23 mouse cellular contexts compared by ENCODE assay signal in the genomic region with DNA sequence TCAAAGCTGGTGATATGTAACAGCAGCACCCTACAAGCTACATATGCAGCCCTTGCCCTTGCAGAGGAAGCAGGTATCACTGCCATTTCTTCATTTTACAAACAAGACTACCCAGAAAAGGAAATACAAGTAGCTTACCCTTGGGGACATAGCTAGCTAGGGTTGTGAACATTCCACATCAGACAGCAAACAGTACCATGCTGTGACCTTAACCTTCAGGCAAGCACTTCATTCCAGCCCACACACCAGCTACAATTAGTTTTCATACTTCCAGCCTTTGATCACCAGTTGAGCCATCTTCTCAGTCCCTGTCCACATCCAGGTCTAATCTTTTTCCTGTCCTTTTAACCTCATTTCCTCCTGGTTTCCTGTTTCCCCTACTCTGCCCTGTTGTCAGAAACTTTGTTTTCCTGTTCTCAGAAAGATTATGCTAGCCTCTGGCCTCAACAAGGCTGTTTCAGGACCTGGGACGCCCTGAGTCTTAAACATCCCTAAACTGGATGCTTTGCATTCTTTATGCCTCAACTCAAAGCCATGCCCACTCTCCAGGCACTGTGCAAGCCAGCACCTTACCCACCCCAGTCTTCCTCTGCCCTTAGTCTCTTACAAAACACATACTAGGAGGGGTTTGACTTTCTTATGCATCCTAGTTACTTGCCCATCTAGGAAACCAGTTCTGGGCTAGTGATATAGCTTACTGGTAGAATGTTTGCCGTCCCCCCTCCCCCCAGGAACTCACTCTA. TPM values are rescaled to one million over a fixed set of nuclear protein-coding genes. Genes with fewer than 3 reads are reported as not detected.
DNase-seq lines count a peak whose midpoint lies in the region; ATAC-seq and TF ChIP-seq lines count a peak whose summit lies in the region.
"Had no signal": no experiment of that assay in that cellular context is flagged by ENCODE, and none has a peak within 500 bp of the region (broad histone marks: within the 10 kb centered on the region; RNA-seq: fewer than 3 reads in every experiment).

No protein-coding gene starts in this region.

- H3K4me2 ChIP-seq in kidney, embryonic 16.5 days (replicated peaks; ENCODE audit: low read depth, low read length), result no peak overlapping the region
- H3K4me2 ChIP-seq in kidney, embryonic 14.5 days (replicated peaks; ENCODE audit: low read depth, low read length), result no peak overlapping the region
- H3K4me2 ChIP-seq: embryonic facial prominence, embryonic 15.5 days; midbrain, embryonic 15.5 days; neural tube, embryonic 15.5 days had no signal

- no peak for TF ChIP-seq POLR2A in heart, adult 2 months (IDR thresholded peaks at IDR 0.05; ENCODE audit: insufficient read depth, low read depth, low read length)

- H3K27ac ChIP-seq in heart, adult 2 months, result 0 out of 2 replicates have a peak overlapping the region, but pooled peaks have one; percentile 4
- no peak overlapping the region for H3K27ac ChIP-seq in kidney, embryonic 16.5 days (ENCODE audit: low read length)
- no peak overlapping the region for H3K27ac ChIP-seq in kidney, embryonic 14.5 days (ENCODE audit: low read depth, low read length)
- peak overlapping the region; percentile 80; the same call in 1 of the 2 replicates for H3K27ac ChIP-seq in macrophage
- H3K27ac ChIP-seq: embryonic facial prominence, embryonic 15.5 days; hindbrain, embryonic 10.5 days; hindbrain, postnatal 0 days; liver, embryonic 14.5 days; midbrain, embryonic 15.5 days; neural tube, embryonic 15.5 days had no signal

- H3K27me3 ChIP-seq in heart, adult 2 months (ENCODE audit: control insufficient read depth, insufficient read depth, low read length), result no peaks in the 10 kb centered on the region
- H3K27me3 ChIP-seq in kidney, embryonic 16.5 days (ENCODE audit: insufficient read depth, low read length), result no peaks in the 10 kb centered on the region
- no peaks in the 10 kb centered on the region for H3K27me3 ChIP-seq in kidney, embryonic 14.5 days (ENCODE audit: control insufficient read depth, insufficient read depth, low read length)
- H3K27me3 ChIP-seq: embryonic facial prominence, embryonic 15.5 days; midbrain, embryonic 15.5 days; neural tube, embryonic 15.5 days had no signal

- H3K4me1 ChIP-seq in heart, adult 2 months (ENCODE audit: control insufficient read depth, insufficient read depth, low read length), result peaks cover 3% of the 10 kb centered on the region
- peaks cover 20% of the 10 kb centered on the region for H3K4me1 ChIP-seq in kidney, embryonic 16.5 days (ENCODE audit: insufficient read depth, low read length)
- no peaks in the 10 kb centered on the region for H3K4me1 ChIP-seq in kidney, embryonic 14.5 days (ENCODE audit: control insufficient read depth, insufficient read depth, low read length)
- H3K4me1 ChIP-seq: embryonic facial prominence, embryonic 15.5 days; midbrain, embryonic 15.5 days; neural tube, embryonic 15.5 days had no signal

- TF ChIP-seq CTCF in heart, adult 2 months (IDR thresholded peaks at IDR 0.05), result no peak

- 0 out of 2 replicates have a peak, but pooled peaks have one; percentile 49 for ATAC-seq in kidney, embryonic 16.5 days (ENCODE audit: low FRiP score, low TSS enrichment)
- no peak for ATAC-seq in kidney, embryonic 14.5 days (ENCODE audit: low FRiP score, low TSS enrichment)
- ATAC-seq: forebrain, postnatal 0 days; hindbrain, postnatal 0 days; midbrain, embryonic 15.5 days had no signal

- H3K79me2 ChIP-seq in heart, adult 2 months (replicated peaks; ENCODE audit: control insufficient read depth, insufficient read depth, low read length), result no peaks in the 10 kb centered on the region
- no peaks in the 10 kb centered on the region for H3K79me2 ChIP-seq in macrophage (ENCODE audit: inconsistent target)

- intact Hi-C loops in heart, adult 2 months (cut with DNase I), result no loop called here

- H3K36me3 ChIP-seq in heart, adult 2 months (ENCODE audit: control insufficient read depth, insufficient read depth, low read length), result no peaks in the 10 kb centered on the region
- H3K36me3 ChIP-seq in kidney, embryonic 16.5 days (ENCODE audit: insufficient read depth, low read length), result no peaks in the 10 kb centered on the region
- no peaks in the 10 kb centered on the region for H3K36me3 ChIP-seq in kidney, embryonic 14.5 days (ENCODE audit: control insufficient read depth, insufficient read depth, low read length)
- no peaks in the 10 kb centered on the region for H3K36me3 ChIP-seq in macrophage (ENCODE audit: inconsistent target)
- H3K36me3 ChIP-seq: embryonic facial prominence, embryonic 15.5 days; hindbrain, embryonic 10.5 days; midbrain, embryonic 15.5 days; neural tube, embryonic 15.5 days had no signal

- peaks cover 5% of the 10 kb centered on the region for H3K9me3 ChIP-seq in kidney, embryonic 16.5 days (ENCODE audit: low read length)
- H3K9me3 ChIP-seq in kidney, embryonic 14.5 days (ENCODE audit: control insufficient read depth, low read length), result no peaks in the 10 kb centered on the region
- H3K9me3 ChIP-seq: embryonic facial prominence, embryonic 15.5 days; hindbrain, embryonic 10.5 days; midbrain, embryonic 15.5 days; neural tube, embryonic 15.5 days had no signal

- H3K9ac ChIP-seq in heart, adult 2 months (ENCODE audit: low read depth, low read length), result no peak overlapping the region
- H3K9ac ChIP-seq in kidney, embryonic 16.5 days (replicated peaks; ENCODE audit: low read length), result no peak overlapping the region
- H3K9ac ChIP-seq in kidney, embryonic 14.5 days (ENCODE audit: low read depth, low read length), result no peak overlapping the region
- H3K9ac ChIP-seq: embryonic facial prominence, embryonic 15.5 days; forebrain, postnatal 0 days; liver, embryonic 14.5 days; midbrain, embryonic 15.5 days; neural tube, embryonic 15.5 days had no signal

- no peak for TF ChIP-seq EP300 in heart, adult 2 months (IDR thresholded peaks at IDR 0.05; ENCODE audit: insufficient read depth, low read depth, low read length)

- no peak overlapping the region for H3K4me3 ChIP-seq in heart, adult 2 months
- H3K4me3 ChIP-seq in kidney, embryonic 16.5 days (ENCODE audit: low read length), result no peak overlapping the region
- no peak overlapping the region for H3K4me3 ChIP-seq in kidney, embryonic 14.5 days (ENCODE audit: low read length)
- no peak overlapping the region for H3K4me3 ChIP-seq in macrophage (ENCODE audit: inconsistent target)
- H3K4me3 ChIP-seq: embryonic facial prominence, embryonic 15.5 days; hindbrain, embryonic 10.5 days; midbrain, embryonic 15.5 days; myocyte; neural tube, embryonic 15.5 days had no signal

- 35% methylated on average over 2 of the region's 2 CpGs for WGBS in heart, adult 2 months
- 26% methylated on average over 2 of the region's 2 CpGs for WGBS in kidney, embryonic 16.5 days
- WGBS in kidney, embryonic 14.5 days, result 29% methylated on average over 2 of the region's 2 CpGs
- 57% methylated on average over 2 of the region's 2 CpGs for WGBS in macrophage (ENCODE audit: missing documents)

- no peak for DNase-seq in heart, adult 2 months
- DNase-seq in heart, adult 8-10 months (ENCODE audit: low spot score), result no peak
- peak; percentile 45 for DNase-seq in Muller cell, postnatal 12 days (ENCODE audit: inconsistent ontology term)
- DNase-seq in gastrocnemius, postnatal 4 days (ENCODE audit: low spot score in 2 of 2), result no peak
- DNase-seq: adrenal gland, adult 8-10 months; B cell, adult 2 months; cerebellum, adult 11 months; cerebellum, postnatal 10 days; embryo, embryonic 11 days; forebrain, postnatal 0 days; gastrocnemius, postnatal 36 days; kidney, adult 9 months; thymus, postnatal 36 days had no signal

RNA-seq across cellular contexts. Expression of a gene that starts 19.9 kb away (rescaled TPM):
- 1 to 10 TPM; 4.7 to 6.6 TPM for total RNA-seq in heart, adult 2 months (2021)
- polyA plus RNA-seq in heart, adult 2 months (2012; rRNA removed), result 3.9 and 6.9 TPM in 2 replicates
- total RNA-seq in heart, adult 8-10 months (2022), result 1 to 10 TPM; 5.9 to 8.4 (median 7.2) TPM
- polyA plus RNA-seq in kidney, embryonic 16.5 days (2015; fragmentation: Nextera tagmentation; extraction: Ambion mirVana), result 26.5 and 28.2 TPM in 2 replicates
- 16.6 and 27.6 TPM in 2 replicates for polyA plus RNA-seq in kidney, embryonic 14.5 days (2014; fragmentation: Nextera tagmentation; extraction: Ambion mirVana)
- total RNA-seq in macrophage (2018; cell fraction: chromatin; rRNA removed), result 10 to 100 TPM in 4 of 26 experiments, 1 to 10 TPM in 21, under 1 TPM in 1; 0.95 to 15.1 (median 2.8) TPM
- 10 to 100 TPM in 9 of 26 experiments, 1 to 10 TPM in 17; 3.4 to 18.6 (median 8.5) TPM for total RNA-seq in macrophage (2018; cell fraction: cytosol; rRNA removed)
- total RNA-seq in macrophage (2018; cell fraction: nucleus; rRNA removed), result 10 to 100 TPM in 9 of 26 experiments, 1 to 10 TPM in 17; 3.5 to 23.1 (median 7.7) TPM
- polyA plus RNA-seq in macrophage (2018), result 6.5 to 12.8 TPM (median 10.6 TPM) in 3 replicates
- 1 to 10 TPM; 3.3 to 3.4 TPM for total RNA-seq in gastrocnemius, postnatal 4 days (2021)

Comparison
In these comparisons a context has a peak if more than half of its experiments do, and no peak if none do; other contexts are left out.
1. H3K27ac ChIP-seq: peak in heart, adult 2 months (single experiment) and macrophage (single experiment); none in kidney, embryonic 16.5 days (single experiment) and kidney, embryonic 14.5 days (single experiment).